Mouse (Mus musculus) B cell, adult 62 days (primary cell): ENCODE measurements around the gene Mtmr6. TPM values are rescaled to one million over a fixed set of nuclear protein-coding genes. Genes with fewer than 3 reads are reported as not detected.

Experiments
- total RNA-seq: library from RNA; stranded (reverse); gene quantifications from 4 replicates; pipeline ENCODE4 v1.2.4, GENCODE M21; 2023

The Mtmr6 gene
- 32.5 to 42.5 TPM (median 36.8 TPM) in 4 replicates for total RNA-seq

DNA sequence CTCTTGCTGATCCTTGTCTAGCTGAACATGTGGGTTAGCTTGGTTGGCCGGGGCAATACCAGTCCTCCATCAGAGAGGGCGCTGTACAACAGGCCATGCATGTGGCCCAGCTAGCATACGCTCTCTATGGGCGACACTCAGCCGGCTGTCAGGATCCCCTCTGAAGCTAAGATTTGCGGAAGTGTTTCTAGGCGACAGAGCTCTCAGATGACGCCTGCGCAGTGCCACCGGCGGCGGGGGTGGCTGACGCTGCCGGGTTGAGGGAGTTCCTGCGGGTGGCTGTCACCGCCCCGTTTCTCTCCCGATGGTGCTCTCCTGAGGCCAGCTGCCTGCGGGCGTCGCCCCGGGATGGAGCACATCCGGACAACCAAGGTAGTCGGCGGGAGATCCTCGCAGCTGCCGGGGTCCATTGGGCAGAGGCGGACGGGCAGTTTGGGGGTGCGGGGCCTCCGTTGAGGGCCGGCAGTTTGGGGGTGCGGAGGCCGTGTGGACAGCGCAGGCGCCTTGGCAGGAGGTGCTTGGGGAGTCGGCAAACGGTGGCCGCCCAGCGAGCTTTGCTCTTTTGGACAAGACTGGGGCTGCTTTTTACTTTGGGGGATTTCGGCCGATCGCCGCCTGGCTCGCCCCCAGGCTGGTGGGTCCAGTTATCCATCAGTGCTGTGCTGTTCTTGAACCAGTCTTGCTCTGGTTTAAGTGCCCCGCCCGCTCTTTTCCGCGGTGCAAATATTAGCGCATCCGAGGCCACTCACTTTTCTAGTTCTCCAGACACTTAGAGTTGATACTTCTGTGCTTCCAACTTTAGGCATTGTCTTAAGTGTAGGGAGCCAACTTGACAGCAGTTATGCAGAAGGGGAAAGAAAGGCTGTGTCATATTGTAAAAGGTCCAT lies at the start of gene Mtmr6:
Mtmr6 (plus strand) TSS at position 239 of the 887 bp plus-strand sequence.

DNA sequence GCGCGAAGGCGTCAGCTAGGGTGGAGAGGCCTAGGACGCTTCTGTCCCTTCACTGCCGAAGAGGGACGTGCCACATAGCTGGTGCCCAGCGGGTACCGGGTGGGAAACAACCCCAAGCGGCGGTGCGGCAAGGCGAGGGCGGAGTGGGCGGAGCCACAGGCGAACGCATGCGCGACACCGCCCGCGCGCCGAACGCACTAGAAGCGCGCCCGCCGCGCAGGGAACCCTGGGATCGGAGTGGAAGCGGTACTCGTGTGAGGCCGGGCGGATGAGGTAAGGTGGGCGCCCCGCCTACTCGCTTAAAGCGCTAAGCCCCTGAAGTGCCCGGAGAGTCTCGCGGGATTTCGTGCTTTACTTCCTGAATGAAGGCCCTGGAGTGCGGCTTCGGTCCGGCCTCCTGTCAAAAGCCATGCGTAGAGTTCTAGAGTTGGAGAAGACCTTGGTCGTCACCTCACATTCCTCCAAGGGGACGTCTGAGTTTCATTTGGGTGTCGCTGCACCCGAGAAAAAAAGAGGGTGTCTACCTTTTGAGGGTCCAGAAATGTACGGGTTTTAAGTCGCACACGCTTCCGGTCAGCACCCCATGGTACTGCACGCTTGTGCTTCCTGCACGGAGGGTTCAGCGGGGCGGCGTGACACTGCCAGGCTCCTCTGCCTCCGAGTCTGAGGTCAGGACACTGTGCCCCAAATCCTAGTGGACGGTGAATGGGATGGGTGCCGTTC lies 13.6 kb upstream of the Mtmr6 start, which contains the start of the genes Nupl1 and Gm49336:
Nupl1 (minus strand) TSS at position 151 of the 723 bp plus-strand sequence.
Gm49336 (minus strand) TSS at position 227 of the 723 bp plus-strand sequence.

Other genes starting within 250 kb of the Mtmr6 start
- 0.06 to 0.63 TPM (median 0.26 TPM) in 3 of 4 replicates, not detected in the other for gene Atp8a2, start 68.0 kb upstream of the Mtmr6 start, total RNA-seq
- not detected in 4 replicates for gene Nupl1, start 13.8 kb upstream of the Mtmr6 start, total RNA-seq
- gene Gm49336, start 13.7 kb upstream of the Mtmr6 start, total RNA-seq: 51.4 to 61.9 TPM (median 56.0 TPM) in 4 replicates
- gene Amer2, start 108.0 kb downstream of the Mtmr6 start, total RNA-seq: 0.06 to 0.14 TPM (median 0.09 TPM) in 3 of 4 replicates, not detected in the other